Mouse (Mus musculus) kidney, embryonic 14.5 days (tissue): ENCODE data around the gene Bckdha. TPM values are rescaled to one million over a fixed set of nuclear protein-coding genes. Genes with fewer than 3 reads are reported as not detected.
A peak's percentile ranks its signal among the peaks of the same experiment; 100 is the strongest.

ENCODE experiments used
- ATAC-seq: fragments of 200-750 bp; cut with Nextera tagmentation; 2 replicates; pipeline ENCODE4 v1.8.0; 2017; ENCODE audit warnings: moderate number of reproducible peaks, mild to moderate bottlenecking, moderate TSS enrichment, moderate library complexity; ENCODE audit not compliant: low FRiP score, low TSS enrichment
- H3K27ac ChIP-seq: fragments of 300-500 bp; sonication (generic); 2 replicates; pipeline ENCODE4 v1.5.1; 2014; ENCODE audit warnings: low read depth, mild to moderate bottlenecking, low read length, moderate library complexity, mixed read lengths
- H3K27me3 ChIP-seq: fragments of 300-500 bp; sonication (generic); 2 replicates; pipeline ENCODE4 v1.6.1; 2014; ENCODE audit warnings: mild to moderate bottlenecking, low read length; ENCODE audit not compliant: control insufficient read depth, insufficient read depth
- H3K36me3 ChIP-seq: fragments of 300-500 bp; sonication (generic); 2 replicates; pipeline ENCODE4 v1.6.1; 2014; ENCODE audit warnings: low read length, mixed read lengths; ENCODE audit not compliant: control insufficient read depth, insufficient read depth
- H3K4me1 ChIP-seq: fragments of 300-500 bp; sonication (generic); 2 replicates; pipeline ENCODE4 v1.6.1; 2014; ENCODE audit warnings: low read length, mixed read lengths; ENCODE audit not compliant: control insufficient read depth, insufficient read depth
- H3K4me2 ChIP-seq: fragments of 300-500 bp; sonication (generic); replicated peaks from 2 replicates; pipeline ENCODE4 v1.6.1; 2014; ENCODE audit warnings: low read depth, mild to moderate bottlenecking, low read length
- H3K4me3 ChIP-seq: fragments of 300-500 bp; sonication (generic); 2 replicates; pipeline ENCODE4 v1.5.1; 2014; ENCODE audit warnings: mild to moderate bottlenecking, low read length
- H3K9ac ChIP-seq: fragments of 300-500 bp; sonication (generic); 2 replicates; pipeline ENCODE4 v1.6.1; 2014; ENCODE audit warnings: low read depth, mild to moderate bottlenecking, low read length, moderate library complexity
- H3K9me3 ChIP-seq: fragments of 300-500 bp; sonication (generic); 2 replicates; pipeline ENCODE4 v1.6.1; 2016; ENCODE audit warnings: low read length; ENCODE audit not compliant: control insufficient read depth
- WGBS: fragments of 180-500 bp; shearing (Covaris S2); extraction: QIAGEN DNeasy Blood & Tissue Kit; methylation state at CpG from one replicate; pipeline ENCODE4 v1.1.7; 2014; 5-methylcytosine and 5-hydroxymethylcytosine counted together
- polyA plus RNA-seq: library from polyadenylated mRNA; unstranded; fragments of >200 nt; fragmentation: Nextera tagmentation; extraction: Ambion mirVana; gene quantifications from 2 replicates; pipeline ENCODE4 v1.2.1, GENCODE M21; 2014

Bckdha gene
- polyA plus RNA-seq, 1 experiment from 2014 or later, result 60.6 TPM

DNA sequence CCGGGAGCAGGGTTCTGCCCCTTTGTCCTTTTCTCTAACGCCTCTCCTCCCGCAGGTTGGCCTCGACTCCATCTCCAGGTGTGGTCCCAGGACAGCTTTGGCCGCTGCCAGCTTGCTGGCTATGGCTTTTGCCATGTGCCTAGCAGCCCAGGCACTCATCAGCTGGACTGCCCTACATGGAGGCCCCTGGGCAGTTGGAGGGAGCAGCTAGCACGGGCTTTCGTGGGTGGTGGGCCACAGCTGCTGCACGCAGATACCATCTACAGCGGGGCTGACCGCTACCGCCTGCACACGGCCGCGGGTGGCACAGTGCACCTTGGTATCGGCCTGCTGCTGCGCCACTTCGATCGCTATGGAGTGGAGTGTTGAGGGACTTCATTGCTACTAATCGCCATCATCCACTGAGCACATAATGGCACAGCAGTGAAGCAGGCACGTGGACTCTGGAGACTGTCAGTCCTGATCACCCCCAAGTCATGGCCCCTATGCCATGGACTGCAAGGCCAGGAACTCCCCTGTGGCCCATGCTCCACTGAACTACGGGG is 27.2 kb upstream of the Bckdha start:
- no peaks in the 10 kb centered on the region for H3K36me3 ChIP-seq
- no peak overlapping the region for H3K9ac ChIP-seq
- H3K27ac ChIP-seq, result no peak overlapping the region
- H3K4me1 ChIP-seq, result peaks cover 23% of the 10 kb centered on the region
- ATAC-seq, result no peak
- H3K9me3 ChIP-seq, result no peaks in the 10 kb centered on the region
- peak overlapping the region; percentile 59; the same call in 1 of the 2 replicates for H3K4me3 ChIP-seq
- peaks cover 20% of the 10 kb centered on the region for H3K27me3 ChIP-seq
- peak overlapping the region; percentile 94 for H3K4me2 ChIP-seq
- WGBS, result 67% methylated on average over 21 of the region's 21 CpGs

- Histone ChIP-seq H3K36me3 (no peaks in the 10 kb centered on the region), H3K27ac (no peak overlapping the region), H3K4me2 (no peak overlapping the region), H3K4me1 (peaks cover 28% of the 10 kb centered on the region), H3K27me3 (peaks cover 20% of the 10 kb centered on the region), H3K9me3 (no peaks in the 10 kb centered on the region), H3K4me3 (no peak overlapping the region), H3K9ac (no peak overlapping the region)
- 84% methylated on average over 6 of the region's 6 CpGs for WGBS
- no peak for ATAC-seq
These were observed 25.9 kb upstream of the Bckdha start for GRCm38 (mm10) chr7:25684659-25685058.

- H3K9ac ChIP-seq, result no peak overlapping the region
- no peak overlapping the region for H3K4me2 ChIP-seq
- H3K36me3 ChIP-seq, result no peaks in the 10 kb centered on the region
- H3K27ac ChIP-seq, result peak overlapping the region; percentile 30; the same call in 1 of the 2 replicates
- H3K27me3 ChIP-seq, result peaks cover 19% of the 10 kb centered on the region
- peaks cover 25% of the 10 kb centered on the region for H3K4me1 ChIP-seq
- no peaks in the 10 kb centered on the region for H3K9me3 ChIP-seq
- no peak overlapping the region for H3K4me3 ChIP-seq
- 56% methylated on average over 7 of the region's 7 CpGs for WGBS
- ATAC-seq, result no peak
These were observed 24.8 kb upstream of the Bckdha start for GRCm38 (mm10) chr7:25683474-25684180.

GRCm38 (mm10) chr7:25681341-25682231 is 22.8 kb upstream of the Bckdha start:
- Histone ChIP-seq H3K27ac (no peak overlapping the region), H3K9ac (no peak overlapping the region), H3K4me3 (peak overlapping the region; percentile 61; the same call in 1 of the 2 replicates), H3K4me1 (peaks cover 13% of the 10 kb centered on the region; the same call in 1 of the 2 replicates), H3K27me3 (0 out of 2 replicates have a peak, but pooled peaks cover 6% of the 10 kb centered on the region), H3K9me3 (no peaks in the 10 kb centered on the region), H3K4me2 (peak overlapping the region; percentile 54), H3K36me3 (no peaks in the 10 kb centered on the region)
- WGBS, result 64% methylated on average over 15 of the region's 15 CpGs
- ATAC-seq, result no peak

- WGBS, result under 1% methylated on average over 46 of the region's 46 CpGs
- peaks cover 10% of the 10 kb centered on the region; the same call in 1 of the 2 replicates for H3K4me1 ChIP-seq
These were observed 21.9 kb upstream of the Bckdha start, which contains the start of gene B9d2 for GRCm38 (mm10) chr7:25680514-25681258. Gene B9d2 (plus strand): TSS chr7:25680780.

DNA sequence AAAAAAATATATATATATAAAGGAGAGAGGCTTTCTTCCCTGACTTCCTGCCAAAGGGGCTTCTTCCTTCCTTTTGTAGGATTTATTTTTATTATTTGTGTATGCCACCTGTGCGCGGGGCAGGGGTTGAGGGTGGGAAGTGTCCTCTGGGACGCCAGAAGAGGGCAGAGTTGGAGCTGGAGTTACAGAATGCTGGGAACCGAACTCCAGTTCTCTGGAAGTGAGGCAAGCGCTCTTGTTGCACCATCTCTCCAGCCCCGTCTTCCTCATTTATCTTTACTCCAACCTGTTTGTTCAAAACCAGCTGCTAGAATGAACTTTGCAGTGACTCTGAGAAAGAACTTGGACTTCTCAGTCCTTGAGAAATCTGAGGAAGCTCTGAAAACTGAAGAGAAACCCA is 21.2 kb upstream of the Bckdha start:
- Histone ChIP-seq H3K4me1 (peaks cover 12% of the 10 kb centered on the region), H3K4me3 (peak overlapping the region; percentile 61), H3K4me2 (peak overlapping the region; percentile 54), H3K9me3 (no peaks in the 10 kb centered on the region), H3K27ac (no peak overlapping the region), H3K27me3 (peaks cover 14% of the 10 kb centered on the region), H3K9ac (peak overlapping the region; percentile 62; the same call in 1 of the 2 replicates), H3K36me3 (no peaks in the 10 kb centered on the region)
- ATAC-seq, result no peak
- 12% methylated on average over 6 of the region's 6 CpGs for WGBS

More at GRCm38 (mm10) chr7:25680514-25681258, 21.9 kb upstream of the Bckdha start, which contains the start of gene B9d2:
- peak within 1 kb of the TSS; percentile 61 for H3K4me3 ChIP-seq
- no peaks in the 10 kb centered on the region for H3K9me3 ChIP-seq
- peak within 1 kb of the TSS; percentile 54 for H3K4me2 ChIP-seq
- ATAC-seq, result peak; percentile 97
- H3K27ac ChIP-seq, result peak within 1 kb of the TSS; percentile 84
- H3K27me3 ChIP-seq, result peaks cover 7% of the 10 kb centered on the region
- H3K9ac ChIP-seq, result peak within 1 kb of the TSS; percentile 62
- H3K36me3 ChIP-seq, result no peaks in the 10 kb centered on the region

DNA sequence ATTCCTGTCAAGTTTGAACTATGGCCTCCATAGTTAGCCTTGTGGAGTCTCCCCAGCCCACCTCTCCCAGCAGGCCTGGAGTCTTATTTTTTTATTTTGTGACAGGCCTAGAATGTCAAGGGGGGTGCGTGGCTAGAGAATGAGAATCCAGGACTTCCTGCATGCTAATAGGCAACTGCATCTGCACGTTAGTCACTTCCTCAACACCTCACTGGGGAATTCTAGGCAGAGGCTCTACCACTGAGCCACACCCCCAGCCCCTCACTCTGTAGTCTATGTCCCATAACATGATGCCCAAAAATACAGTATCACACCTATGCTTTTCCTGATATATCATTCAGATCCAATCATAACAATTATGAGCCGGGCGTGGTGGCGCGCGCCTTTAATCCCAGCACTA is 18.2 kb upstream of the Bckdha start:
- Histone ChIP-seq H3K9ac (no peak overlapping the region), H3K9me3 (no peaks in the 10 kb centered on the region), H3K4me3 (no peak overlapping the region), H3K27me3 (peaks cover 30% of the 10 kb centered on the region), H3K36me3 (no peaks in the 10 kb centered on the region), H3K4me2 (no peak overlapping the region), H3K4me1 (peaks cover 11% of the 10 kb centered on the region; the same call in 1 of the 2 replicates), H3K27ac (no peak overlapping the region)
- no peak for ATAC-seq
- 93% methylated on average over 7 of the region's 7 CpGs for WGBS

DNA sequence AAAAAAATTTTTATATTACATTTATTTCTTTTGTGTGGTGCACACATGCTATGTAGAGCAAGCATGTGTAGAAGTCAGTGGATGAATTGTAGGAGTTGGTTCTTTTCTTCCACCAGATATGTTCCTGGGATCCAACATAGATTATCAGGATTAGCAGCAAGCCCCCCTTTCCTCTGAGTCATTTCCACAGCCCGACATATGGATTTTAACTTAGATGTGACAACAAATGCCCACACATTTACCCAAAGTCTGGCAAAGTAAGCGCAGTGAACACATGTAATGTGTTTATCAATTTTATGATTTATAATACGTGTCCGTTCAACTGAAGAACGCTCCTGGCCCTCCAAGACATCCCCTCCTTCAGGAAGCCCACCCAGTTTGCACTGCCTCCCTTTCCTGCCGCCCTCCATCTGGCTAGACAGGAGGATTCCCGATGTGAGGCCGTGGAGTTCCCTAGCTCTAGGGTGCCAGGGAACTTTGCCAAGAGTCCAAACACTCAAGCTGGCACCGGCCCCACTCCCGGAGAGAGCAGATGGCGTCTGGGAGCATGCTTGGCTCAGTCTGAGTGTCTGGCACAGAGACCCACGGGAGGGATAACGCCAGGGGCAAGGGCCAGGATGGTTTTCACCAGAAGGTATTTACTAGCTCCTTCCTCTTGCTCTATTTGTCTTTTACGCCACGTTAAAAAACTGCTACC is 17.5 kb upstream of the Bckdha start:
- Histone ChIP-seq H3K27me3 (peaks cover 30% of the 10 kb centered on the region), H3K4me2 (no peak overlapping the region), H3K27ac (no peak overlapping the region), H3K36me3 (no peaks in the 10 kb centered on the region), H3K4me1 (peaks cover 11% of the 10 kb centered on the region; the same call in 1 of the 2 replicates), H3K4me3 (no peak overlapping the region), H3K9ac (no peak overlapping the region), H3K9me3 (no peaks in the 10 kb centered on the region)
- ATAC-seq, result no peak
- 76% methylated on average over 15 of the region's 15 CpGs for WGBS
